Mouse (Mus musculus): Measurements from ENCODE around the gene N4bp2l1. TPM values are rescaled to one million over a fixed set of nuclear protein-coding genes. Genes with fewer than 3 reads are reported as not detected.

The N4bp2l1 gene
- polyA plus RNA-seq, 1 experiment: 23.6 TPM

DNA sequence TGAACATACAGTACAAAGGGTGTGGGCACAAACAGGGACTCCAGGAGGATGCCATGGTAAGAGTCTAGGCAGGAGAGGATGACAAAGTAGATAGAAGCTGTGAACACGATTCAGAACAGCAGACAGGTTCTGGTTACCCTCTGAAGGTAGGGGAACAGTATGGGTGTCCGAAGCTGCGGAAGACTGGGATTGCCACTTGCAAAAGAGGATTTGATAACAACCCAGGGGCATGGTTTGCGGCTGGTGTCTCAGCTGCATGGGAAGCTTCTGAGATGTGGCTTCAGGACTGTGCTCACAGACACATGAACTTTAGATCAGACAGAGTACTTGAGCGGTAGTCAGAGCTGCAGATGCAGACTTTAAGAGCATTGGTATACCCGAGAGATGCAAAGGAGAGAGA, 32.6 kb downstream of the N4bp2l1 start:
- DNase-seq (ENCODE audit: low spot score): no peak

DNA sequence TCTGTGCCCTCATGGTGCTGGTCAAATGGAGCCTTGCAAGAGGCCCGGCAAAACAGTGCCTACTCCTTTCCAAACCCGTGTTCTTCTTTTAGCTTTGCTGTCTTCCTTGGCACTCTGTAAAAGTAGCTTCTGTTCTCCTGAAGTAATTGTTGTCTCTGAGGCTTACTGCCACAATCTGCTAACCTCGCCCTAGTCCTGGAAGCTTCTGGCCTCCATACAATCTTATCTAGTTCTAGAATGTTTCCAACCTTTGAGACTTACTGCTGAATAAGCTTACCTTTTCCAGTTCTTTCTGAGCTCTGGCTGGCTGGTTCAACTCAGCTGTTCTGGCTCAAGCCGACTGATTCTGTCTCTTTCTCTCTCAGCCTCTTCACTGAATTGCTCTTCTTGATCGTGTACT, 35.2 kb downstream of the N4bp2l1 start:
- DNase-seq (ENCODE audit: low spot score): no peak

- DNase-seq (ENCODE audit: low spot score): no peak
Measured at GRCm38 (mm10) chr5:150561376-150561775, 35.6 kb downstream of the N4bp2l1 start.

DNA sequence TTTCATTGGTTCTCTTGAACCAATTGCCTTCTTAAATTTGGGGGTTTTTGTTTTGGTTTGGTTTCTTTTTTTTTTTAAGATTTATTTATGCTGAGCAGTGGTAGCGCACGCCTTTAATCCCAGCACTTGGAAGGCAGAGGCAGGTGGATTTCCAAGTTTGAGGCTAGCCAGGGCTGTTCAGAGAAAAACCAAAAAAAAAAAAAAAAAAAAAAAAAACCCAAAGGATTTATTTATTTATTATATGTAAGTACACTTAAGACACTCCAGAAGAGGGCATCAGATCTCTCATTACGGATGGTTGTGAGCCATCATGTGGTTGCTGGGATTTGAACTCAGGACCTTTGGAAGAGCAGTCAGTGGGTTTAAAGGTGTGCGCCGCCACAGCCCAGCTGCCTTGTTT, 36.1 kb downstream of the N4bp2l1 start:
- no peak for DNase-seq (ENCODE audit: low spot score)

- DNase-seq (ENCODE audit: low spot score): no peak
Measured at GRCm38 (mm10) chr5:150559519-150560103, 37.4 kb downstream of the N4bp2l1 start.

- no peak for DNase-seq (ENCODE audit: low spot score)
Measured at GRCm38 (mm10) chr5:150551637-150552036, 45.4 kb downstream of the N4bp2l1 start.

DNA sequence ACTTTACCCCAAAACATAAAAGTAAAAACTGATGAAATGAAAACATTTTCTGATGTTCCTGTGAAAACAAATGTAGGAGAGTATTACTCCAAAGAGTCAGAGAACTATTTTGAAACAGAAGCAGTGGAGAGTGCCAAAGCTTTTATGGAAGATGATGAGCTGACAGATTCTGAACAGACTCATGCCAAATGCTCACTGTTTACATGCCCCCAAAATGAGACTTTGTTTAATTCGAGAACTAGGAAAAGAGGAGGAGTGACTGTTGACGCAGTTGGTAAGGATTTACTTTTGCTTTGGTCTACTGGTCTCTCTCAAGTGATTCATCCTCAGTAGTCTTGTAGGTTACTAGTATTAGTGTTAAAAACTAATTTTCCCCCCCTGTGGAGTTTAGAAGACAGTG, 53.8 kb downstream of the N4bp2l1 start:
- no peak for DNase-seq (ENCODE audit: low spot score)

GRCm38 (mm10) chr5:150541302-150541701, 55.7 kb downstream of the N4bp2l1 start:
- no peak for DNase-seq (ENCODE audit: low spot score)

GRCm38 (mm10) chr5:150525239-150525638, 71.7 kb downstream of the N4bp2l1 start:
- DNase-seq (ENCODE audit: low spot score): no peak

- DNase-seq (ENCODE audit: low spot score): no peak
Measured at GRCm38 (mm10) chr5:150522867-150523234, 74.1 kb downstream of the N4bp2l1 start.

DNA sequence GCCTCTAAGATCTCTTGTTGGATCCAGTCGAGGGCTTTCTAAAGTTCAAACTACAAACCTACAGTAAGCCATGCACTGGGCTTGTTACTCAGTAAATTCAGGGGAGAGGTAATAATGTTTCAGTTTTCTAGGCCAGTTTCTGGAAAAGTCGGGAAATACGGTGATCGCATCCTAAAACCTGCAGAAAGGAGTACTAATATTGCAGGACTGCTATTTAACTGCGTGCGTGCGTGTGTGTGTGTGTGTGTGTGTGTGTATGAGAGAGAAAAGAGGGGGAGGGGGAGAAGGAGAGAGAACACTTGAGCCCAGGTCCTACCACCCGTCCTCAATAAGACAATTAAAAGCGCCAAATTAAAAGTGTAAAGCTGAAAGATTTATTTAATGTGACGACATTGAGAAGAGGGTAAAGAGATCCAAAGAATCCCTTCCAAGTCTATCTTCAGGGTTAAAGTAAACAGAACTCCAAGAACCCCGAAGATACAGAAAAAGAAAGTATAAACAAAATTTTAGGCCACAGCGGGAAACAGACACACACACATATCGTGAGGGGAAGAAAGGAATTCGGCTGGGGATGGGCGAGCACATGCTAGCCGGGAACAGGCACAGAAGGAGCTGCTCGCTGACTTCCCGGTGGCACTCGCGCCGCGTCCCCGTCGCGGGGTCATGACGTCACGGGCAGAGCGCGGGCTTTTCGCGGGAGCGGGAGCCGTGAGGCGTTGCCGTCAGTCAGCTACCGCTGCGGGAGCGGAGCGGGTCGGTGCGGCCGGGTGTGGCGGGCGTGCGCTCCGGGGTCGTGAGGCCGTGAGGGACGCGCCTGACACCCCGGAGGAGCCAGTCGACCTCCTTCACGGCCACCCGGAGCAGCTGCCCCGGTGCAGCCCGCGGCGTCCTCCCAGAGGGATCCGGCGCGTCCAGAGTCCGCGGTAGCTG, 74.8 kb downstream of the N4bp2l1 start, which contains the start of gene Brca2:
Brca2 (plus strand) TSS at position 694 of the 930 bp plus-strand sequence.
- peak; percentile 90 for DNase-seq (ENCODE audit: low spot score)

Other genes with a start within 250 kb of the N4bp2l1 start
- gene Zar1l, start 79.0 kb downstream of the N4bp2l1 start, polyA plus RNA-seq (2012; rRNA removed): not detected in 2 replicates
- 5.7 and 6.6 TPM in 2 replicates for gene Brca2, start 74.6 kb downstream of the N4bp2l1 start, polyA plus RNA-seq (2012; rRNA removed)
- 28.7 and 30.1 TPM in 2 replicates for gene N4bp2l2, start 69.0 kb upstream of the N4bp2l1 start, polyA plus RNA-seq (2012; rRNA removed)
- gene Pds5b, start 76.6 kb upstream of the N4bp2l1 start, polyA plus RNA-seq (2012; rRNA removed): 15.6 and 19.4 TPM in 2 replicates